Mouse (Mus musculus) midbrain, embryonic 14.5 days (tissue): Measurements from ENCODE around the gene Slc11a1. TPM values are rescaled to one million over a fixed set of nuclear protein-coding genes. Genes with fewer than 3 reads are reported as not detected.

Source experiments
- ATAC-seq: fragments of 200-750 bp; cut with Nextera tagmentation; 2 replicates; pipeline ENCODE4 v1.8.0; 2017; ENCODE audit warnings: moderate number of reproducible peaks, moderate library complexity; ENCODE audit not compliant: low FRiP score, low TSS enrichment
- DNase-seq: peaks from one replicate; pipeline ENCODE4 v3.0.0-alpha.2; 2015
- H3K27ac ChIP-seq: fragments of 300-500 bp; sonication (generic); replicated peaks from 2 replicates; pipeline ENCODE4 v1.5.1; 2014; ENCODE audit warnings: mild to moderate bottlenecking, low read depth, low read length, moderate library complexity
- H3K27me3 ChIP-seq: fragments of 300-500 bp; sonication (generic); 2 replicates; pipeline ENCODE4 v1.6.1; 2014; ENCODE audit warnings: low read length, control low read depth, mixed read lengths; ENCODE audit not compliant: control insufficient read depth, insufficient read depth
- H3K36me3 ChIP-seq: fragments of 300-500 bp; sonication (generic); 2 replicates; pipeline ENCODE4 v1.6.1; 2014; ENCODE audit warnings: low read length, control low read depth; ENCODE audit not compliant: control insufficient read depth, insufficient read depth
- H3K4me1 ChIP-seq: fragments of 300-500 bp; sonication (generic); 2 replicates; pipeline ENCODE4 v1.6.1; 2014; ENCODE audit warnings: mild to moderate bottlenecking, antibody characterized with exemption, low read length, control low read depth; ENCODE audit not compliant: control insufficient read depth, insufficient read depth
- H3K4me2 ChIP-seq: fragments of 300-500 bp; sonication (generic); 2 replicates; pipeline ENCODE4 v1.6.1; 2014; ENCODE audit warnings: mild to moderate bottlenecking, low read length, moderate library complexity
- H3K4me3 ChIP-seq: fragments of 300-500 bp; sonication (generic); replicated peaks from 2 replicates; pipeline ENCODE4 v1.5.1; 2014; ENCODE audit warnings: low read depth, low read length
- H3K9ac ChIP-seq: fragments of 300-500 bp; sonication (generic); replicated peaks from 2 replicates; pipeline ENCODE4 v1.6.1; 2014; ENCODE audit warnings: mild to moderate bottlenecking, low read length, moderate library complexity
- H3K9me3 ChIP-seq: fragments of 300-500 bp; sonication (generic); 2 replicates; pipeline ENCODE4 v1.6.1; 2016; ENCODE audit warnings: low read length, control low read depth, mixed read lengths; ENCODE audit not compliant: control insufficient read depth
- WGBS: fragments of 180-500 bp; shearing (Covaris S2); extraction: QIAGEN DNeasy Blood & Tissue Kit; methylation state at CpG from one replicate; pipeline ENCODE4 v1.1.7; 2014; 5-methylcytosine and 5-hydroxymethylcytosine counted together
- microRNA counts: library from miRNA; unstranded; fragments of <30 nt; microRNA quantifications from one replicate; lab custom pipeline; 2016
- microRNA-seq: library from miRNA; unstranded; fragments of <30 nt; microRNA quantifications from one replicate; pipeline ENCODE4, GENCODE M21; 2016
- polyA plus RNA-seq: library from polyadenylated mRNA; unstranded; fragments of >200 nt; fragmentation: Nextera tagmentation; extraction: Ambion mirVana; gene quantifications from 2 replicates; pipeline ENCODE4 v1.2.1, GENCODE M21; 2014

Slc11a1 gene
- polyA plus RNA-seq, 1 experiment from 2014 or later = 2.7 TPM

DNA sequence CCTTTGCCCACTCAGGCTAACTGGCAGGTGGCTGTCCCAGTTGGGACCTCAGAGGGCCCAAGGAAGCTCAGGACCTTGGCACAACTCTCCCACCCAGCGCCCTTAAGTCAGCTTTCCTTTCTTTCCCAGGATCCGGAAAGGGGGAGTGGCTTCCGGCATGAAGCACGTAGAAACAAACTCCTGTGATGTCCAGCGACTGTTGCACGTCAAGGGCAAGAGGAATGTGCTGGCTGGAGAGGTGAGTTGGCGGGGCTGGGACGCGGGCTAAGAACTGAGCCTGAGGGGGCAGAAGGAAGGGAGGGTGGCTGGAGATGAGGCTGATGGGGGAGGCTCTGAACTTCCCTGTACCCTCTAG lies 44.4 kb downstream of the Slc11a1 start:
- ATAC-seq (no peak), DNase-seq (no peak)
- no peaks in the 10 kb centered on the region for H3K27me3 ChIP-seq
- 73% methylated on average over 9 of the region's 9 CpGs for WGBS
- H3K4me3 ChIP-seq = no peak overlapping the region
- H3K9me3 ChIP-seq = no peaks in the 10 kb centered on the region
- no peak overlapping the region for H3K9ac ChIP-seq
- H3K27ac ChIP-seq = no peak overlapping the region
- H3K36me3 ChIP-seq = no peaks in the 10 kb centered on the region
- H3K4me2 ChIP-seq = no peak overlapping the region
- no peaks in the 10 kb centered on the region for H3K4me1 ChIP-seq

- DNase-seq (no peak), ATAC-seq (no peak)
- no peaks in the 10 kb centered on the region for H3K4me1 ChIP-seq
- no peak overlapping the region for H3K4me3 ChIP-seq
- no peak overlapping the region for H3K27ac ChIP-seq
- no peak overlapping the region for H3K4me2 ChIP-seq
- no peaks in the 10 kb centered on the region for H3K27me3 ChIP-seq
- WGBS = 30% methylated on average over 8 of the region's 8 CpGs
- no peaks in the 10 kb centered on the region for H3K9me3 ChIP-seq
- H3K36me3 ChIP-seq = no peaks in the 10 kb centered on the region
- no peak overlapping the region for H3K9ac ChIP-seq
Observed at GRCm38 (mm10) chr1:74423147-74423546, 48.2 kb downstream of the Slc11a1 start.

DNA sequence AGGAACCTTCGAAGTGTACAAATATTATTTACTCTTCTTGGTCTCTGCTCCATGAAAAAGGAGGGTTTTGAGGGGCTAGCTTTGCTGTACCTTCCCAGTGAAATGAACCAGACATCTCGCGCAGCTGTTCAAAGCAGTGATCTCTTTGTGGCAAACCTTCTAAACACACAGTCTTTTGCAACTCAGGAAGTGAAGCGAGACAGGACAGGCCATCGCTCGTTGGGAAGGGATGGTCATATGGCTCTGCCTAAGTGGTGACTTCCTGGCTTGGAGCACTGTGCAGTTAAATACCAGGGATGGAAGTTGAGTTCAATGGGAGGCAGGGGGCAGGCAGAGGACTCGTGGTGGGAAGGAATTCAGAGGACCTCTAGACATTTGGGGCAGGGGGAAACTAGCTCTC lies 50.9 kb downstream of the Slc11a1 start:
- H3K4me1 ChIP-seq = no peaks in the 10 kb centered on the region
- no peaks in the 10 kb centered on the region for H3K27me3 ChIP-seq
- ATAC-seq = no peak
- H3K4me2 ChIP-seq = no peak overlapping the region
- no peak overlapping the region for H3K9ac ChIP-seq
- DNase-seq = no peak
- no peaks in the 10 kb centered on the region for H3K9me3 ChIP-seq
- no peak overlapping the region for H3K4me3 ChIP-seq
- WGBS = 78% methylated on average over 7 of the region's 7 CpGs
- no peaks in the 10 kb centered on the region for H3K36me3 ChIP-seq
- no peak overlapping the region for H3K27ac ChIP-seq

GRCm38 (mm10) chr1:74433220-74433619 lies 58.2 kb downstream of the Slc11a1 start:
- no peak for DNase-seq
- WGBS = 92% methylated on average over 6 of the region's 6 CpGs

DNA sequence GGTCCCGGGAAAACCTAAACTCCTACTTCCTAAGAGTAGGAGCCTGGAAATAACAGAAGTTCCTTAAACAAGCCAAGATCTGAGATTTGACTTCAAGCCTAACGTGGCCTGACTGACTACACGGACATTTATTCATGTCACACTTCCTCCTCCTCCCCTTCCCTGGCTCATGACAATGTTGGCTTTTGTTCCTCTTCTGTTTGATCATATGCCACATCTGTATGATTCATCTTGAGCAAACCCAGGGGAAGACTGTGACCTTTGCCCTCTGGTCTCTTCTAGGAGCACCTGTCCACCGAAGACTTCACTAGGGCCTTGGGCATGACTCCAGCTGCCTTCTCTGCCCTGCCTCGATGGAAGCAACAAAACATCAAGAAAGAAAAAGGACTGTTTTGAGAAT lies 59.6 kb downstream of the Slc11a1 start:
- no peaks in the 10 kb centered on the region for H3K27me3 ChIP-seq
- WGBS = 77% methylated on average over 5 of the region's 5 CpGs

More at GRCm38 (mm10) chr1:74433220-74433619, 58.2 kb downstream of the Slc11a1 start:
- no peaks in the 10 kb centered on the region for H3K4me1 ChIP-seq
- H3K9me3 ChIP-seq = no peaks in the 10 kb centered on the region
- ATAC-seq = no peak
- no peak overlapping the region for H3K9ac ChIP-seq
- no peak overlapping the region for H3K4me3 ChIP-seq
- H3K27me3 ChIP-seq = no peaks in the 10 kb centered on the region
- no peak overlapping the region for H3K27ac ChIP-seq
- H3K4me2 ChIP-seq = no peak overlapping the region
- peaks cover 25% of the 10 kb centered on the region for H3K36me3 ChIP-seq

DNA sequence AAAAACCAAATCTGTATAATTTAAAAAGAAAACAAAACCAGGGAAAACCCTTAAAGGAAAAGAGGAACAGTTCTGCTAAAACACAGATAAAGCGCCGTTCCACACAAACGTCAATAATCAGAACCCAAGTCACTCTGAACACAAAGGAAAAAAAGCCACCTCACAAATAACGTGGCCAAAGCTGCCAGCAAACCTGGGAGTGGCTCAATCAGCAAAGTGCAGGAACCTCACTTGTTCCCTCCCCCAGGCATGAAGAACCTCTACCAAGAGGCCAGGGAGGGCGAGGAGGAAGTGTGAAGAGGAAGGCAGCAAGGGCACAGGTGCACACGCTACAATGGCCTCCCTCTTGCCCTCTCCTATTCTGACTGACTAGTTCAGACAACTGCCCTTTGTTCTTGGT lies 60.6 kb downstream of the Slc11a1 start:
- Histone ChIP-seq H3K36me3 (peaks cover 44% of the 10 kb centered on the region), H3K4me1 (no peaks in the 10 kb centered on the region), H3K4me2 (no peak overlapping the region), H3K9ac (no peak overlapping the region), H3K27ac (no peak overlapping the region), H3K9me3 (no peaks in the 10 kb centered on the region), H3K4me3 (no peak overlapping the region), H3K27me3 (no peaks in the 10 kb centered on the region)
- ATAC-seq (no peak), DNase-seq (no peak)
- 90% methylated on average over 6 of the region's 6 CpGs for WGBS

More for the DNA sequence above, 59.6 kb downstream of the Slc11a1 start:
- Histone ChIP-seq H3K27ac (no peak overlapping the region), H3K9ac (no peak overlapping the region), H3K4me2 (no peak overlapping the region), H3K4me3 (no peak overlapping the region), H3K36me3 (peaks cover 38% of the 10 kb centered on the region), H3K9me3 (no peaks in the 10 kb centered on the region), H3K4me1 (no peaks in the 10 kb centered on the region)
- ATAC-seq (no peak), DNase-seq (no peak)

MicroRNAs encoded within 50 kb of the gene (microRNA counts, 519-probe panel; counts per million panel counts)
- 4,680 counts per million, percentile 38 among the panel's probes with 10 or more counts for microRNA mmu-miR-26b (lab: Ali Mortazavi, UCI)

Small RNAs within 50 kb of the gene (microRNA-seq; reads per million reads assigned to microRNA genes)
- 15,500 reads per million, percentile 97 among the genes with 10 or more reads in this experiment for gene Mir26b

Other genes with a start within 250 kb of the Slc11a1 start
- 0.12 and 0.33 TPM in 2 replicates for gene Rufy4, start 249.7 kb upstream of the Slc11a1 start, polyA plus RNA-seq
- gene Cxcr2, start 221.2 kb upstream of the Slc11a1 start, polyA plus RNA-seq = not detected in 2 replicates
- not detected in 2 replicates for gene Cxcr1, start 180.6 kb upstream of the Slc11a1 start, polyA plus RNA-seq
- gene Arpc2, start 139.1 kb upstream of the Slc11a1 start, polyA plus RNA-seq = 322 and 338 TPM in 2 replicates
- 0.27 and 0.39 TPM in 2 replicates for gene Gpbar1, start 96.6 kb upstream of the Slc11a1 start, polyA plus RNA-seq
- 184 and 205 TPM in 2 replicates for gene Aamp, start 90.5 kb upstream of the Slc11a1 start, polyA plus RNA-seq
- 99.0 and 107 TPM in 2 replicates for gene Pnkd, start 90.3 kb upstream of the Slc11a1 start, polyA plus RNA-seq
- gene Tmbim1, start 69.6 kb upstream of the Slc11a1 start, polyA plus RNA-seq = 3.8 and 5.6 TPM in 2 replicates
- gene Catip, start 13.1 kb upstream of the Slc11a1 start, polyA plus RNA-seq = 0.30 and 0.57 TPM in 2 replicates
- gene Ctdsp1, start 16.3 kb downstream of the Slc11a1 start, polyA plus RNA-seq = 8.6 and 17.1 TPM in 2 replicates
- gene Vil1, start 34.2 kb downstream of the Slc11a1 start, polyA plus RNA-seq = 0.09 and 0.30 TPM in 2 replicates
- gene Cnot9, start 130.9 kb downstream of the Slc11a1 start, polyA plus RNA-seq = 48.5 and 56.0 TPM in 2 replicates
- gene Plcd4, start 167.7 kb downstream of the Slc11a1 start, polyA plus RNA-seq = 4.4 and 6.2 TPM in 2 replicates
- 26.7 and 33.1 TPM in 2 replicates for gene Usp37, start 169.1 kb downstream of the Slc11a1 start, polyA plus RNA-seq
- 8.9 and 9.7 TPM in 2 replicates for gene Zfp142, start 213.1 kb downstream of the Slc11a1 start, polyA plus RNA-seq
- gene Bcs1l, start 213.1 kb downstream of the Slc11a1 start, polyA plus RNA-seq = 20.8 and 22.5 TPM in 2 replicates
- 9.8 and 30.4 TPM in 2 replicates for gene Rnf25, start 226.2 kb downstream of the Slc11a1 start, polyA plus RNA-seq
- gene Stk36, start 226.2 kb downstream of the Slc11a1 start, polyA plus RNA-seq = 15.8 and 19.7 TPM in 2 replicates